Mouse (Mus musculus) MEL (cell line): ENCODE results near the gene Mad2l2.

Experiments
- CTCF ChIP-seq, 3 experiments: IDR thresholded peaks in 2 of 3; conservative IDR thresholded peaks in 1 of 3; 2 replicates each; pipeline ENCODE4 v1.5.1; 2011 to 2012; ENCODE audit warnings: low read length in 3 of 3, low read depth in 2 of 3, mild to moderate bottlenecking in 2 of 3, improper control_type of control experiment in 1 of 3, inconsistent platforms in 1 of 3, mixed read lengths in 1 of 3, moderate library complexity in 1 of 3; ENCODE audit not compliant: control insufficient read depth in 1 of 3, insufficient read depth in 1 of 3, poor library complexity in 1 of 3, severe bottlenecking in 1 of 3
- RAD21 ChIP-seq: IDR thresholded peaks from 2 replicates; pipeline ENCODE4 v1.6.1; 2011; ENCODE audit warnings: mild to moderate bottlenecking, low read depth, low read length, improper control_type of control experiment
- RCOR1 ChIP-seq: IDR thresholded peaks from 2 replicates; pipeline ENCODE4 v1.6.1; 2012; ENCODE audit warnings: low read depth, mild to moderate bottlenecking, inconsistent platforms, low read length, improper control_type of control experiment
- TBP ChIP-seq: IDR thresholded peaks from 2 replicates; pipeline ENCODE4 v1.8.0; 2011; ENCODE audit warnings: low read depth, low read length, improper control_type of control experiment

DNA sequence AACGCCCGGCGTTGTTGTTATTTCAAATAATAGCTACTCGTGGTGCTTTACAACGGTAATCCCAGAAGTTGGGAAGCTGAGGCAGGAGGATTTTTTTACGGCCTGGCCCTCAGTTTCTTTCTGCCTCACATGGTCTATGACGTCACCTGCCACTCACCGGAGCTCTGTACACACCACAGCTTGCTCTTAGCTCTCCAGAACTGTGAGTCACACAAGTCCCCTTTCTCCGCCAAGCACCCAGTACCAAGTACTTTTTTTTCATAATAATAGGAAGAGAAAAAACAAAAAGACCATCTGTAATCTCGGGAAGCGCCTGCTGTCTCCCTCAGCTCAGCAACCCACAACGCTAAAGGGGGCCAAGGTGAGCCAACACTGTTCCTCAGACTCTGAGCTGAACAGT, 51.3 kb downstream of the Mad2l2 start:
- TF ChIP-seq CTCF (IDR thresholded peaks at IDR 0.05 in 2 of 3, conservative IDR thresholded peaks at IDR 0.05 in 1 of 3; ENCODE audit: control insufficient read depth in 1 of 3, insufficient read depth in 1 of 3, low read depth in 2 of 3, low read length in 3 of 3, poor library complexity in 1 of 3, severe bottlenecking in 1 of 3) (no peak), TBP (no peak), RAD21 (no peak), RCOR1 (no peak)
